Mouse (Mus musculus): ENCODE data around the gene Atg16l1.
"Not testable (repeated sequence)": the region's sequence is repeated elsewhere in the genome, so short reads cannot be mapped to it uniquely, and the experiment has no call there.

Atg16l1 gene

DNA sequence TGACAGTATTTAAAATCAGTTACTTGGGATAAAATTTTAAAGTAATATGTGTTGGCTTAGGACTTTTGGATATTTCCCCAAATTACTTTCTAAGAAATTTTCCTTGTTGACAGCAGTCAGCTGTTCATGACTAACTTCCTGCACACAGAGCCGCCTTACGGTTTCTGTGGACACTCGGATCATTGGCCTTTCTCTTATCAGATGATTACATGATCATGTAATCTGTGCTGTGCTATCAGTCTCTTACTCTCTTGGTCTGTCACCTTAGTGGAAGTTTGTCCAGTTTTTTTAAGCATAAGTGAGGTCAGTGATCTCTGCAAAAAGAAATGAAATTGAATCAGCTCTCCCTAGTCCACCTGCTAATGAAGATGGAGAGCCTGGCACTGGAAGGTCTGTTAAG lies 16.1 kb downstream of the Atg16l1 start:
- DNase-seq (ENCODE audit: extremely low read depth, low read depth, low spot score) = no peak

GRCm38 (mm10) chr1:87773336-87773735 lies 17.7 kb downstream of the Atg16l1 start:
- no peak for DNase-seq (ENCODE audit: extremely low read depth, low read depth, low spot score)

DNA sequence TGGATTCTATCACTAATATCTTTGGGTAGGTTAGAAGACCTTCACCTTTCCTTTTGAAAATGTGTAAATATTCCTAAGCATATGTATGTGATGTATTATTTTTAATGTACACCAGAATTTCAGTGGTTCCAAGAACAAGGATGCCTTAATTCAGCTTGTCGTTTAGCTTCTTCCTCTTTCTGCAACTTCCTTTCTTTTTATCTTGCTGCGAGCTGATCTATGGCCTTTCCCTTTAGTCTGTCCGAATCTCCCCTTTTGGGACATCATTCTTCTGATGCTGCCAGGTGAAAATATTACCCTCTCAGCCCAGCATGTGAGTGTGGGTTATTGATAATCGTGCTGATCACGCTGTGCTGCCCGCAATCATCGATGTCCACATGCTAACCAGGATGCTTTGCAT lies 19.2 kb downstream of the Atg16l1 start:
- DNase-seq (ENCODE audit: extremely low read depth, low read depth, low spot score) = no peak

DNA sequence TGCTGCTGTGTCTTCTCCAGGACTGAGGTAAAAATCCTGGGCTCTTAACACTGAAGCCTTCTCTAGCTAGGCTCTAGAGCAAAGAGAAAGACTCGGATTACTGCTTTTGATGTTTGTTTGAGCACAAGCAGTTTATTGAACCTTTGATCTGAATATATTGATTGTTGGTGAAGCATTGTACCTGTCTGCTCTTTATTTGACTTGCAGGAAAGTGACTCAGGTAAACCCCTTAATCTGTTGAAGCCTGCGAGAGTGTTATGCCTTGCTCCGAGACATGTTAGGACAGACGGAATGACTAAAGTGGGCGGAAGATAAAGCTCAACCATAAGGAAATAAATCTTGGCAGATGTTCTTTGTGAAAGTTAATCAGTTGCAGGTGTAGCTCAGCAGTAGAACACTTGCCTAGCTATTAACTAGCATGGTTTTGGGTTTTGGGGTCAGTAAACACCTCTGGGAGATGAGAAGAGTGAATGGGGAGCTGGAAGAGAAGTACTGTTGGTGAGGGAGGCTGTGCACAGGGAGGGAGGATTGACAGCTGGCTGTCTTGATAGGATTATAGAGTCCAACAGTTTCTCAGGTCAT lies 23.6 kb downstream of the Atg16l1 start:
- DNase-seq (ENCODE audit: extremely low read depth, low read depth, low spot score) = no peak

- DNase-seq (ENCODE audit: extremely low read depth, low read depth, low spot score) = no peak
Observed at GRCm38 (mm10) chr1:87785703-87786102, 30.0 kb downstream of the Atg16l1 start.

DNA sequence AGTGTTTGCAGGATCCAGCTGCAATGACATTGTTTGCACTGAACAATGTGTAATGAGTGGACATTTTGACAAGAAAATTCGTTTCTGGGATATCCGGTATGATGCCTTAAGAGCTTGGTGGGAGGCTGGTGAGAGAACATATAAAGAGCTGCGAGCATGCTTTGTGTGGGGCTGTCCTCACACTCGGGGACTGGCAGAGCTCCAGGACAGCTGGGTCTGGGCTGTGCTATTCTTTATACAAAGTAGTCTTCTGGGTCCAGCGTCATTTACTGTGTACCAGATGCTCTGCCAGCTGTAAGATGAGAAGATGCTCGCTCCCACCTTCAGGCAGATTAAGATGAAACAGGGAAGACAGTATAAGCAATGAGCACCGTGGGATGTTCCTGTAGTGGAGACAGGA lies 30.6 kb downstream of the Atg16l1 start:
- no peak for DNase-seq (ENCODE audit: extremely low read depth, low read depth, low spot score)

DNA sequence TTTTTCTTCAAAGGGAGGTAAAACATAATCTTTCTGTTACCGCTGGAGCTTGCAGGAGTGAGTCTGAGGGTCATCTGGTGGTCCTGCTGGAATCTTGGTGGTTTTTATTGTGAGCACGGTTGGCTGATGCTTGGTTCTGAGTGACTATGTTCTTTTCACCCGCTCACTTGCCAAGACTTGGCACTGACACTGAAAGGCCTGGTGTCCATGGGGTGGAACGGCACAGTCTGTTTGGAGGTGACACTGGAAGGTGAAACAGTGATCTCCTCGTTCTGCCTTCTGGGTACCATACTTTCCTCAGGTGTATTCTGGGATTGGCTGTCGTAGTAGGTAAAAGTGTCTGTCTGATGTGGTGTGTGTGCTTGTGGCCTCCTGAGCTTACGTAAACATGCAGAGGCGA lies 34.0 kb downstream of the Atg16l1 start:
- no peak for DNase-seq (ENCODE audit: extremely low read depth, low read depth, low spot score)

DNA sequence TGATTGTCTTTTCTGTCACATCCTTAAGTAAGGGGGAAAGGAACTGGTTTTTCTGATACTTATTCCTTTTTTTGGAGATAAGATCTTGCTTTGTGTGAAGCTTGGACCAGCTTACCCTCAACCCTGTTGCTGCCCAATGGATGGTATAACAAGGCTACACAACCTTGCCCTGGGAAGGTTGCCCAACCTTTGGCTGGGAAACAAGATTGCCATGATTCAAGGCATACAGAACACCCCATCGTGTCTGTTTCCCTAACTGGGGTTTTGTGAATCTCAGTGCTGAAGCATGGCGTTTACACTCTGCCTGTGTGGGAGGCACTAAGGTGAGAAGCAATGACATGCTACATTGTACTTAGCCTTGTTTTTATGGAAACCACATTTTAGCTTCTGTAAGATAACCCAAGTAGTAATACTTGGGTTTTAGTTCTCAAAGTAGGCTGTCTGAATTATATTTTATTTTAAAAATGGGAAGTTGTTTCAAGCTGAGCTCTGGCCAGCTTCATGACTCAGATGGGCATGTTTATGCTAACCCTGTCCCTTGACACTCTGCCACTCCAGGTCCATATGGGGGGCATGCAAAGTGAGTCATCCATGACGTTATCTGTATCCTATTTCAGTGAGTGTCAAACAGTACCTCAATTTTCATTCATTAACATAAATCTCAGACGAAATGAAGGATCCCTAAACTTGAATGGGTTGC lies 36.9 kb downstream of the Atg16l1 start:
- no peak for DNase-seq (ENCODE audit: extremely low read depth, low read depth, low spot score)

DNA sequence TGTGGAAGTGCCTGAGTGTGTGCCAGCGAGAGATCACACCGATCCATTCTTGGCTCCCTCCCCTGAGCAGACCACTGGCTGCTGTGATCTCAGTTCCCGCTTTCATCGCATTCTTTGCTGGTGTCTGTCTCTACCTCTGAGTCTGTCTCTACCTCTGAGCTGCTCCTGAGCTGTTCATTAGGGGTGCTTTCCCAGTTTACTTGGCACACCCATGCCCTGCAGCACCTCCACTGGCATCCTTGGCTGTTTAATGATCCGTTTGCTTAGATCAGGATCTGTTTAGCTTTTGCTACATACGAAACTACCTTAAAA lies 37.4 kb downstream of the Atg16l1 start:
- DNase-seq (ENCODE audit: extremely low read depth, low read depth, low spot score) = no peak

DNA sequence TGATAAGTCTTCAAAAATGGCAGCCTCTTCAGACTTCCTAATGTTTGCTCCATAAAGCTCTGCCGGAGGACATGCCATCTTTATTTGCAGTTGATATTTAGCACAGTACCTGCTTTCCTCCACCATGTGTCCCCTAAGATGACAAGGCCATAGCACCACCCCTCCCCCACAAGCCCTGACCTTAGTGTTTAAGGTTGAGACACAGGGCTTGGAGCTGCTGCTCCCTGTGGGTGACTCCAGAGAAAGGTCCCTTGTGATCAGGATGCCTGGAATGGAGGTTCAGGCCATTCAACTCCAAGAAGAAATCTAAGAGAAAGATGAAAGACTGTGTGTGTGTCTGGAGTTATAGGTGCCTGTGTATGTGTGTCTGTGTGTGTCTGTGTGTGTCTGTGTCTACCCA lies 42.0 kb downstream of the Atg16l1 start:
- DNase-seq (ENCODE audit: extremely low read depth, low read depth, low spot score) = no peak

DNA sequence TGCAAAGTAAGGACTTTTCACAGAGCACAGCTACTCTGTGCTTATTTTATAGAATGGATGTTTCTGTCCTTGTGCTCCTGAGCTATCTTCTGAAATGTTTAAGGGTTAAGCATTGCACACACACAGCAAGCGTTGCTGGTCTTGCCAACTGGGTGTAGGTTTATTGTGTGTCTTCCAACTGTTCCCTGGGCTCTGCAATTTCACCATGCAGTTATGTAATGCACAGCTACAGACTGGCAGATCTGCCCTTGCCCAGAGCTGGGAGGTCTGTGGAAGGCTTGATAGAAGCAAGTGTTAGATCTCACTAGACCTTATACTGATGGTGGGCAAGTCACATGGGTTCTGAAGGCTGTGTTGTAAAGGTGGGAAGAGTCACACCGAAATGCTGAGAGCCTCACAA lies 42.6 kb downstream of the Atg16l1 start:
- DNase-seq (ENCODE audit: extremely low read depth, low read depth, low spot score) = peak; percentile 82

- no peak for DNase-seq (ENCODE audit: extremely low read depth, low read depth, low spot score)
Observed at GRCm38 (mm10) chr1:87803576-87803975, 47.9 kb downstream of the Atg16l1 start, which contains the start of gene Sag. Sag (plus strand) TSS chr1:87803680.

GRCm38 (mm10) chr1:87807751-87808150 lies 52.1 kb downstream of the Atg16l1 start:
- no peak for DNase-seq (ENCODE audit: extremely low read depth, low read depth, low spot score)

GRCm38 (mm10) chr1:87811391-87811790 lies 55.7 kb downstream of the Atg16l1 start:
- DNase-seq (ENCODE audit: extremely low read depth, low read depth, low spot score) = no peak

DNA sequence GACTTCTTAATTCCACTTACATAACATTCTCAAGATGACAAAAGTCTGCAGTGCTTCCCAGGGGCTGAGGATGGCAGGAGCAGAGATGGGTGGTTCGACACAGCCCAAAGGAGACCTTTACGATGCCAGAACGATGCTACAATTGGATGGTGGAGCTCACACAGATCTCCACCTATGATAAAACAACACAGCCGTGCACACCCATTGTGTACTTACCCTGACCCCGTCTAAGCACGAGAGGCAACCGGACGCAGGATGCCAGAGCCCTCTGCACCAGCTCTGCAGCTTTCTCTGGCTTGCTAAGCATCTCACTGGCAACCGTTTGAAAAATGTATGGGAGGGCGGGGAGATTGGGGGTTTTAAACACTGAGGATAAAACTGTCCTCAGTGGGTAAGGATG lies 56.4 kb downstream of the Atg16l1 start:
- no peak for DNase-seq (ENCODE audit: extremely low read depth, low read depth, low spot score)

- DNase-seq (ENCODE audit: extremely low read depth, low read depth, low spot score) = no peak
Observed at GRCm38 (mm10) chr1:87813155-87813554, 57.5 kb downstream of the Atg16l1 start.

- no peak for DNase-seq (ENCODE audit: extremely low read depth, low read depth, low spot score)
Observed at GRCm38 (mm10) chr1:87813681-87814080, 58.0 kb downstream of the Atg16l1 start.

GRCm38 (mm10) chr1:87824420-87824995 lies 68.8 kb downstream of the Atg16l1 start:
- DNase-seq (ENCODE audit: extremely low read depth, low read depth, low spot score) = no peak

GRCm38 (mm10) chr1:87825281-87825680 lies 69.6 kb downstream of the Atg16l1 start:
- DNase-seq (ENCODE audit: extremely low read depth, low read depth, low spot score) = no peak

GRCm38 (mm10) chr1:87825991-87826390 lies 70.3 kb downstream of the Atg16l1 start:
- DNase-seq (ENCODE audit: extremely low read depth, low read depth, low spot score) = no peak

GRCm38 (mm10) chr1:87826474-87826873 lies 70.8 kb downstream of the Atg16l1 start:
- DNase-seq (ENCODE audit: extremely low read depth, low read depth, low spot score) = no peak

DNA sequence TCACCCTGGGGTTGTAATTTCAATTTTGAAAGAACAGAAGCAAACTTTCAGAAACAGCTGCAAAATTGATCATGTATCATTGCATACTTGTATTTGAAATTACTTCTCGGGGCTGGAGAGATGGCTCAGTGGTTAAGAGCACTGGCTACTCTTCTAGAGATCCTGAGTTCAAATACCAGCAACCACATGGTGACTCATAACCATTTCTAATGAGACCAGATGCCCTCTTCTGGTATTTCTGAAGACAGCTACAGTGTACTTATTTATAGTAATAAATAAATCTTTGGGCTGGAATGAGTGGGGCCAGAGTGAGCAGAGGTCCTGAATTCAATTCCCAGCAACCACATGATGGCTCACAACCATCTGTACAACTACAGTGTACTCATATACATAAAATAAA lies 71.8 kb downstream of the Atg16l1 start:
- not testable (repeated sequence) for DNase-seq (ENCODE audit: extremely low read depth, low read depth, low spot score)

- no peak for DNase-seq (ENCODE audit: extremely low read depth, low read depth, low spot score)
Observed at GRCm38 (mm10) chr1:87828185-87828584, 72.5 kb downstream of the Atg16l1 start.

All from fat pad, adult 2 months (tissue).